Mouse (Mus musculus): Measurements from ENCODE around the gene Stat3.

DNA sequence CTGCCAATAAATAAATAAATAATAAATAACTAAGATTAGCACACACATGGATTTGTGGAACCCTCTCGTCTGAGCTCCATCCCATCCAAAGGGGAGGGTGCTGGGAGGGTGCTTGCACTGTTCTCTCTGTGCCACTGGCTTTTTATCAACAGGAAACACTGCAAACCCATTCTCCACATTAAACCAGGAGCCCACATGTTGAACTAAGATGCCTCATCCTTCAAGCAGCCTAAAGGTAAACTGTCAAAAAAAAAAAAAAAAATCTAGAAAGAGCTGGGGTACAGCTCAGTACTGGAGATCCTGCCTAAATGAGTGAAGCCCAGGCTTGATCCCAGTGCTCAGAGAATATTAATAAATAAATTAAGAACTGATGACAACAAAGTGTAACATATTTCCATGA is 33.4 kb downstream of the Stat3 start:
- TF ChIP-seq CTCF (IDR thresholded peaks at IDR 0.05; ENCODE audit: borderline replicate concordance, insufficient read depth, low read depth, low read length) (no peak), POLR2A (IDR thresholded peaks at IDR 0.05; ENCODE audit: borderline replicate concordance, insufficient read depth, low read length) (no peak)

Measured in cerebellum, adult 2 months (tissue).